In the genomic region with DNA sequence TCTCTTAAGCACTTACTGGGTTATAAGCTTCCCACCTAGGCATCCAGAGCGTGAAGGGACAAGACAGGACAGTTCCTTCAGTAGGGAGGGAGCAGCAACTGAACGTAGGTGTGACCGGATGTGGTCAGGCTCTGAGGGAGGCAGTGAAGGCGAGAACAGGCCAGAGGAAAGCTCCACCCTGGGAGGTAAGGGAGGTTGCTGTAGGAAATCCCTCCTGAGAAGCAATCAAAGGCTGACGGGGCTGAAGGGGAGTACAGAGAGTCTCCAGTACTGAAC, we compare ENCODE assay signal across 11 mouse cellular contexts. TPM values are rescaled to one million over a fixed set of nuclear protein-coding genes. Genes with fewer than 3 reads are reported as not detected.
DNase-seq lines count a peak whose midpoint lies in the region; ATAC-seq and TF ChIP-seq lines count a peak whose summit lies in the region.
"Had no signal": no experiment of that assay in that cellular context is flagged by ENCODE, and none has a peak within 500 bp of the region (broad histone marks: within the 10 kb centered on the region; RNA-seq: fewer than 3 reads in every experiment).

No protein-coding gene starts in this region.

- no peak overlapping the region for H3K27ac ChIP-seq in lung, postnatal 0 days (ENCODE audit: low read length)
- peak overlapping the region; percentile 35; the same call in 1 of the 2 replicates for H3K27ac ChIP-seq in bone marrow, adult 2 months (ENCODE audit: control insufficient read depth, insufficient read depth, low read depth, low read length, poor library complexity)
- peak overlapping the region; percentile 66 for H3K27ac ChIP-seq in liver, postnatal 0 days (ENCODE audit: low read depth)

- no peaks in the 10 kb centered on the region for H3K9me3 ChIP-seq in lung, postnatal 0 days (ENCODE audit: low read length)
- H3K9me3 ChIP-seq in liver, postnatal 0 days (ENCODE audit: low read length) = no peaks in the 10 kb centered on the region

- H3K4me2 ChIP-seq in lung, postnatal 0 days (replicated peaks; ENCODE audit: low read depth, low read length) = no peak overlapping the region
- peak overlapping the region; percentile 56 for H3K4me2 ChIP-seq in liver, postnatal 0 days (ENCODE audit: low read depth, low read length)

- TF ChIP-seq POLR2A in bone marrow, adult 2 months (IDR thresholded peaks at IDR 0.05; ENCODE audit: borderline replicate concordance, control insufficient read depth, low read depth, low read length) = no peak

- no peaks in the 10 kb centered on the region for H3K36me3 ChIP-seq in lung, postnatal 0 days (ENCODE audit: insufficient read depth, low read length)
- H3K36me3 ChIP-seq in liver, postnatal 0 days (replicated peaks; ENCODE audit: insufficient read depth, low read length) = no peaks in the 10 kb centered on the region

- peak; percentile 6; the same call in 1 of the 2 replicates for ATAC-seq in lung, postnatal 0 days
- ATAC-seq in liver, postnatal 0 days = no peak
- ATAC-seq: activated CD4-positive, CD25-positive, alpha-beta regulatory T cell, adult 4 months had no signal

- H3K9ac ChIP-seq in lung, postnatal 0 days (replicated peaks; ENCODE audit: low read depth) = no peak overlapping the region
- peak overlapping the region; percentile 21; the same call in 1 of the 2 replicates for H3K9ac ChIP-seq in liver, postnatal 0 days (replicated peaks)

- no peak overlapping the region for H3K4me3 ChIP-seq in lung, postnatal 0 days (ENCODE audit: low read depth, low read length)
- H3K4me3 ChIP-seq in bone marrow, adult 2 months (replicated peaks; ENCODE audit: control insufficient read depth, low read depth, low read length) = peak overlapping the region; percentile 22
- no peak overlapping the region for H3K4me3 ChIP-seq in liver, postnatal 0 days (ENCODE audit: low read depth, low read length)

- no peak for DNase-seq in lung, postnatal 0 days (ENCODE audit: low spot score)
- no peak for DNase-seq in lung, postnatal 14 days
- DNase-seq in large intestine, adult 2 months (ENCODE audit: low read depth, low spot score) = peak; percentile 80
- no peak for DNase-seq in liver, postnatal 0 days
- no peak for DNase-seq in kidney, postnatal 10 days
- DNase-seq in urinary bladder, adult 18-20 months (ENCODE audit: low spot score in 2 of 2) = no peak
- DNase-seq in spleen, adult 12 weeks (ENCODE audit: low spot score) = no peak
- DNase-seq: gastrocnemius, postnatal 25 days had no signal

- TF ChIP-seq CTCF in lung, postnatal 0 days (IDR thresholded peaks at IDR 0.05) = no peak
- TF ChIP-seq CTCF in bone marrow, adult 2 months (IDR thresholded peaks at IDR 0.05; ENCODE audit: control insufficient read depth, insufficient read depth, low read length) = no peak
- TF ChIP-seq CTCF in liver, postnatal 0 days (IDR thresholded peaks at IDR 0.05; ENCODE audit: low read depth) = no peak

- 44% methylated on average over 5 of the region's 5 CpGs for WGBS in lung, postnatal 0 days
- whole genome bisulfite sequencing in bone marrow, adult 2 months = 44% methylated on average over 5 of the region's 5 CpGs
- 30% methylated on average over 5 of the region's 5 CpGs for WGBS in large intestine, adult 2 months
- 38% methylated on average over 5 of the region's 5 CpGs for WGBS in liver, postnatal 0 days (ENCODE audit: insufficient replicate concordance)

- no peak for TF ChIP-seq EP300 in lung, postnatal 0 days (IDR thresholded peaks at IDR 0.05)
- TF ChIP-seq EP300 in liver, postnatal 0 days (IDR thresholded peaks at IDR 0.05; ENCODE audit: low read depth) = no peak

- H3K4me1 ChIP-seq in lung, postnatal 0 days (ENCODE audit: insufficient read depth, low read depth, low read length) = peaks cover 10% of the 10 kb centered on the region; the same call in 1 of the 2 replicates
- peaks cover 3% of the 10 kb centered on the region; the same call in 1 of the 2 replicates for H3K4me1 ChIP-seq in bone marrow, adult 2 months (ENCODE audit: control insufficient read depth, insufficient read depth, low read length)
- peaks cover 31% of the 10 kb centered on the region for H3K4me1 ChIP-seq in liver, postnatal 0 days (ENCODE audit: insufficient read depth)

- H3K27me3 ChIP-seq in lung, postnatal 0 days (replicated peaks; ENCODE audit: insufficient read depth, low read length) = no peaks in the 10 kb centered on the region
- no peaks in the 10 kb centered on the region for H3K27me3 ChIP-seq in liver, postnatal 0 days (ENCODE audit: insufficient read depth, low read length)
- H3K27me3 ChIP-seq: CH12.LX had no signal

RNA-seq across cellular contexts. Expression of gene Dynll1, which starts 12.8 kb away (rescaled TPM):
- 1,317 and 1,524 TPM in 2 replicates for polyA plus RNA-seq in lung, postnatal 0 days (2015; fragmentation: Nextera tagmentation; extraction: Ambion mirVana)
- 139 and 177 TPM in 2 replicates for polyA plus RNA-seq in bone marrow, adult 2 months (2011; ENCODE audit: insufficient read depth, insufficient read length, low replicate concordance, missing spikeins)
- 147 and 222 TPM in 2 replicates for polyA plus RNA-seq in large intestine, adult 2 months (2012; rRNA removed)
- polyA plus RNA-seq in liver, postnatal 0 days (2015; fragmentation: Nextera tagmentation; extraction: Ambion mirVana) = 388 and 399 TPM in 2 replicates

RNA-seq across cellular contexts. Expression of gene Srsf9, which starts 13.4 kb away (rescaled TPM):
- polyA plus RNA-seq in lung, postnatal 0 days (2015; fragmentation: Nextera tagmentation; extraction: Ambion mirVana) = 140 and 152 TPM in 2 replicates
- 61.2 and 61.4 TPM in 2 replicates for polyA plus RNA-seq in bone marrow, adult 2 months (2011; ENCODE audit: insufficient read depth, insufficient read length, low replicate concordance, missing spikeins)
- polyA plus RNA-seq in large intestine, adult 2 months (2012; rRNA removed) = 28.5 and 31.3 TPM in 2 replicates
- polyA plus RNA-seq in liver, postnatal 0 days (2015; fragmentation: Nextera tagmentation; extraction: Ambion mirVana) = 86.0 and 90.6 TPM in 2 replicates

RNA-seq across cellular contexts. Expression of gene Gatc, which starts 27.4 kb away (rescaled TPM):
- 10.1 and 10.4 TPM in 2 replicates for polyA plus RNA-seq in lung, postnatal 0 days (2015; fragmentation: Nextera tagmentation; extraction: Ambion mirVana)
- 7.3 and 7.8 TPM in 2 replicates for polyA plus RNA-seq in bone marrow, adult 2 months (2011; ENCODE audit: insufficient read depth, insufficient read length, low replicate concordance, missing spikeins)
- polyA plus RNA-seq in large intestine, adult 2 months (2012; rRNA removed) = 8.3 and 9.4 TPM in 2 replicates
- polyA plus RNA-seq in liver, postnatal 0 days (2015; fragmentation: Nextera tagmentation; extraction: Ambion mirVana) = 11.7 and 12.1 TPM in 2 replicates

RNA-seq across cellular contexts. Expression of gene Triap1, which starts 27.4 kb away (rescaled TPM):
- 51.1 and 54.9 TPM in 2 replicates for polyA plus RNA-seq in lung, postnatal 0 days (2015; fragmentation: Nextera tagmentation; extraction: Ambion mirVana)
- 13.2 and 18.3 TPM in 2 replicates for polyA plus RNA-seq in bone marrow, adult 2 months (2011; ENCODE audit: insufficient read depth, insufficient read length, low replicate concordance, missing spikeins)
- 22.4 and 22.9 TPM in 2 replicates for polyA plus RNA-seq in large intestine, adult 2 months (2012; rRNA removed)
- polyA plus RNA-seq in liver, postnatal 0 days (2015; fragmentation: Nextera tagmentation; extraction: Ambion mirVana) = 20.3 and 24.2 TPM in 2 replicates

RNA-seq across cellular contexts. Expression of gene Coq5, which starts 34.1 kb away (rescaled TPM):
- 18.9 and 19.4 TPM in 2 replicates for polyA plus RNA-seq in lung, postnatal 0 days (2015; fragmentation: Nextera tagmentation; extraction: Ambion mirVana)
- 24.4 and 32.9 TPM in 2 replicates for polyA plus RNA-seq in bone marrow, adult 2 months (2011; ENCODE audit: insufficient read depth, insufficient read length, low replicate concordance, missing spikeins)
- 16.0 and 17.1 TPM in 2 replicates for polyA plus RNA-seq in large intestine, adult 2 months (2012; rRNA removed)
- polyA plus RNA-seq in liver, postnatal 0 days (2015; fragmentation: Nextera tagmentation; extraction: Ambion mirVana) = 19.5 and 19.6 TPM in 2 replicates
